Mouse (Mus musculus): ENCODE data around the gene Palm.

The Palm gene

DNA sequence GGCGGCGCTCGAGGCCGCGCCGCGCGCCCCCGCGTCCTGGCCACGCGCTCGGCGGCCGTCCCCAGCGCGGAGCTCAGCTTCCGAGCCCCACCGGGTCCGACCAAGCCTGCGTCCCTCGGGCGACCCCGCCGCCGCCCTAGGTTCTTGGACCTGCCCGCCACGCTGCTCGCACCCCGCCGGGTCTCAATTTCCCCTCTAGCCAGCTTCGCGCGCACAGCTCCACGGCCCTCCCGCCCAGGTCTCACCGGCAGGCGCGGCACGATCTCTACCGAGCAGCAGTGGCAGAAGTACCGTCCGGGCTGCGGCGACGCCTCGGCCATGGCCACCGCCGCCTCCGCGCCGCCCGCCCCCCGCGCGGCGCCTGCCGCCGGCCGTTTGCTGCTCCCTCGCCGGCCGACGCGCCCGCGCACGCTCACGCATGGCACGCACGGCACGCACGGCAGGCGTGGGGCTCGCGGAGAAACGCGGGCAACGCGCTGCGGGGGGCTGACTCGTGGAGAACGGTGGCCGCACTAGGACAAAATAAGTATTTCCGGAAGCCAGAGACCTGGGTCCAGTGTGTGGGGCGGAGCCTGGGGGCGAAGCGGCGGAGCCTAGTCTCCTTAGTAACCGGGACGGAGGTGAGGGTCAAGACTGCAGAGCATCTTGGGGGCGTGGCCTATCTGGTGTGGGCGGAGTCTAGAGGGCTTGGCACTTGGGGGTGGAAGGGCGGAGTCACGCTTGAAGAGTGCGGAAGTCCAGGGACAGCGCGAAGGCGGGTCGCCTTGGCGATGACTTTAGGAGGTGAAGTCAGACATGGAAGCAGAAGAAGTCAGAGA lies 26.7 kb upstream of the Palm start, which contains the start of gene Rnf126:
Gene Rnf126 (minus strand): TSS at position 445 of the 818 bp plus-strand sequence.
- peak; percentile 22; the same call in 1 of the 2 replicates for TF ChIP-seq GATA4 (IDR thresholded peaks at IDR 0.05; ENCODE audit: insufficient replicate concordance, low read length)

DNA sequence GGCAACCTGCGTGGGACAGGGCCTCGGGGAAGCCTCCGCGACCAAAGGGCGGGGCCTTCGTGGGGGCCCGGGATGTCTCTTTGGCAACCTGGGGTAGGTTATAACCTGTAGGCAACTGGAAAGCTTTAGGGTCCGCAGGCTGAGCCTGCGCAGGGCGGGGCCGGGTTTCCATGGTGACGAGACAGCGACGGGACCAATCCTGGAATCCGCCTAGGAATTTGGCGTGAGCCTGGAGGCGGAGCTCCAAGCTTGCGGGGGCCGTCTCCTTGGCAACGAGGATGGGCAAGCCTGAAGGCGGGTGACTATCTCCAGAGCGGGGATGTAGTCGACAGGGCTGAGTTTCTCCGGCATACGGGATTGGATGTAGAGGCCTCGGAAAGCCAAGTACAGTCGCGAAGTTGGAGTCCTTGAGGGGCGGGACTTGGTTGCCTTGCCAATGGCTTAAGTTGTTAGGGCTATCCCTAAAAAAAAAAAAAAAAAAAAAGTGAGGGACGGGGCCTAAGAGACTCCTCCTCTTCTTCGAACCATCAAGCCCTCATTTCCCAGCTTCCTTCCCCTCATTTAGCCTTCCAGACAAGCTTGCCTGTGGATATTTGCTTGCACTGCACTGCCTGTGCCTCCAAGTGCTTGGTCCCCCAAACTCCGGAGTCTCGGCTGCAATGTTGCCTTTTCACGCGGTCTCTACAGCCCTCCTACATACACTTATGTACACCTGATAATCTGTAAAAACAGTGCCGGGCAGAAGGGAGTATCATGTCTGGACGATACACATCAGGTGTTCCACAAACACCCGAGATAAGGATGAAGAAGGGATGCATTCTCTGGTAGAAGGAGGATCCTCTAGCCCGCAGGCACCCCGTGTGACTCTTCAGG lies 25.8 kb upstream of the Palm start:
- TF ChIP-seq GATA4 (IDR thresholded peaks at IDR 0.05; ENCODE audit: insufficient replicate concordance, low read length): no peak

DNA sequence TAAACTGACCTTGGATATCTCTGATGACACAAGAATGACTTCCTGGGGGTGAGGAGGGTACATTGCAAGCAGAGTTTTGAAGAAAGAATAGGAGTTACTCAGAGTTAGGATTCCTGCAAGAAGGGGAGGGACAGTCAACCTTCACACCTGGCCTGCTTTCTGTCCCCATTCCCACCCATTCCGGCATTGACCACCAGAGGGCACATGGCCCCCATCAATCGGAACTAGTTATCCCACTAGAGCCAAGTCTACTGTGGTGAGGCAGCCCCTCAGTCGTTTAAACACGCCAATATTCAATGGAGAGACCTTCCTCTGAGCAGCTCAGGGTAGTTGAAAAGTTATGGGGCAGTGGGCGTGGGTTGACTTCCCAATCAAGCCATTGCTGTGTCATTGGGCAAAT lies 25.0 kb upstream of the Palm start:
- TF ChIP-seq GATA4 (IDR thresholded peaks at IDR 0.05; ENCODE audit: insufficient replicate concordance, low read length): no peak

DNA sequence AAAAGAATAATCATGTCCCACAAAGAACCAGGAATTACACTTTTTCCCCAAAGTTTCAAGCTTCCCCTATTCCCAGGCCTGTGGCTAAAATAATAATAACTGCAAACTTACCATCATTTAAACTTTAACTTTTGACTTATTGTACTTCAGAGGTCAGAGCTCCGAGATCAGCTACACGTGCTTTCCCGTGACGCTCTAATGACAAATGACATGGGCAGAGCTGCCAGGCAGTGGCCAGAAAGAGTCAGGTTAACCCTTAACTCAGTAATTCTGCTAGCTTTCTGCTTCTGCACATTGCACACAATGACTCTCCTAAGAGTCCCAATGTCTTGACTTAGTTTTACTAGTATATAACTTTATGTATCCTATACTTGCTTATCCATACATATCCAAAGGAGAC lies 24.0 kb upstream of the Palm start:
- TF ChIP-seq GATA4 (IDR thresholded peaks at IDR 0.05; ENCODE audit: insufficient replicate concordance, low read length): no peak

DNA sequence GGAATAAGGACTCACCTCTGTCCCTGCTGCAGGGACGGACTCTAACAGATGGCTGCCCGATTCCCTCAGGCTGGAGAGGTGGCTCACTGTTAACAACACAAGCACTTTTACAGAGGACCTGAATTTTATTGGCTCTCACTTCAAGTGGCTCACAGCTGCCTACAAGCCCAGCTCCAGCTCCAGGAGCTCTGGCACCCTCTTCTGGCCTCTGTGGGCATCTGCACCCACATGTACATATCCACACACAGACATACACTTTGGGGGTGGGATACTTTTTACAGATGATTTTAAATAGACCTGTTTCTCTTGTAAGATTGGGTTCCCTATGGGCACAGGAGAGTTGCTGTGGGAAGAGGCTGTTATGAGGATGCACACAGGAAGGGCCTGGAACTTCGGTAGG lies 21.1 kb upstream of the Palm start:
- no peak for TF ChIP-seq GATA4 (IDR thresholded peaks at IDR 0.05; ENCODE audit: insufficient replicate concordance, low read length)

DNA sequence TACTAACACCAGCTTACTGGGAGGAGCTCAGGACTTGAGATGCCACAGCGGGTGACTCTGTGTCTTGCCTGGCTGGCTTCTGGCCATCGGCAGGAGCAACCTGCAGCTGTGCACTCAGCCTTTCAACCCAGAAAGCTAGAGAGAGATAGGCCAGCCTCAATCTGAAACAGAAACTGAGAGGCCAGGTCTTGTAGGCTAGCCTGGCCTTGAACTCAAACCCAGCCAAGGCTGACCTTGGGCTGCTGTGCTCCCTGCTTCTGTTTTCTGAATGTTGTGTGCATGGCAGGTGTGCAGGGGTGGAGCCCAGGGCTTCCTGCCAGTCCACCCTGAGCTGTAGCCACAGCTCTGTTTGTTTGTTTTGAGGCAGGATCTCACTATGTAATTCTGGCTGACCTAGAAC lies 20.2 kb upstream of the Palm start:
- TF ChIP-seq GATA4 (IDR thresholded peaks at IDR 0.05; ENCODE audit: insufficient replicate concordance, low read length): no peak

DNA sequence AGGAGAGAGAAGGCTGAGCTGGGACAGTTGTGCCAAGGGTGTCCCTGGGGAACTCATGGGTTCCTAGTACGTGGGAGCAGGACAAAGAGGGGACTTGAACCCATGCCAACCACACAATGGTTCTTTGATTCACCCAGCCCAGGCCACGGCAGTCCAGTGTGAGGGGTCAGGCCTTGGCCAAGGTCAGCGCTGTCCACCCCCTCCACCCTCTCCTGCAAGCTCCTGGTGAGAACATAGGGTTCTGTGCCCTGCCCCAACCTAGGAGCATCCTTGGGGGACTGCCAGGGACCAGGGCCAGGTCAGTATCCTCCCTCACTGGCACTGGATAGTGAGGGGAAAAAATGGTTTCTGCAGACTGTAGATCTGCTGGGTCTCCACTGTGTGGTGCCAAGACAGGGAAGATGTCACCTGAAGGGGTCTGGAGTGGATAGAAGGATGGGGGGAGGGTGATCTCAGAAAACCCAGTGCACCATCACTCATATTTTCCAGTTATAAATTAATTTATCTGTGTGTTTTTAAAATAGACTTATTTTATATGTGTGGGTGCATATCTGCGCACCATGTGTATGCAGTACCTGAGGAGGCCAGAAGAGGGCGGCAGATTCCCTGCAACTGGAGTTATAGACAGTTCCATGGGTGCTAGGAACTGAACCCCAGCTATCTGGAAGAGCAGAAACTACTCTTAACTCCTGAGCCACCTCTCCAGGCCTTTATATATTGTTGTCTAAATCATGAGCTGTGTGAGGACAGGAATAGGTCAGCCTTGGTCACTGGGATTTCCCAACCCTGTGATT lies 18.7 kb upstream of the Palm start:
- TF ChIP-seq GATA4 (IDR thresholded peaks at IDR 0.05; ENCODE audit: insufficient replicate concordance, low read length): no peak

DNA sequence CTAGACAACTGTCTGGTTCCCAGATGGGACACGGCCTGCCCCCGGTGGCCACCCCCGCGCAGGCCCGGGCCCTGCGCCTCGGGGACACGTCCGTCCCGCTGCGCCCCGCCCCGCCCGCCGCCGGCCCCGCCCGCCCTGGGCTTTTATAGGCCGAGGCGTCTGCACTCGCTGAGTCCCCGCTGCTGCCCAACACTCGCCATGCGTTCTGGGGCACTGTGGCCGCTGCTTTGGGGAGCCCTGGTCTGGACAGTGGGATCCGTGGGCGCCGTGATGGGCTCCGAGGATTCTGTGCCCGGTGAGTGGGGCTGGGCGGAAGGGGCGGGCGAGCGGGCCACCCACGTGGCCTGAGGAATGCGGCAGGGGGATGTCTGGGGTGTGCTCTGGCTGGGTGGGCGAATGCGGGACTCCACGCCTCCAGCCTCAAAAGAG lies 16.3 kb upstream of the Palm start, which contains the start of gene Fstl3:
Gene Fstl3 (plus strand): TSS at position 170 of the 429 bp plus-strand sequence.
- TF ChIP-seq GATA4 (IDR thresholded peaks at IDR 0.05; ENCODE audit: insufficient replicate concordance, low read length): no peak

DNA sequence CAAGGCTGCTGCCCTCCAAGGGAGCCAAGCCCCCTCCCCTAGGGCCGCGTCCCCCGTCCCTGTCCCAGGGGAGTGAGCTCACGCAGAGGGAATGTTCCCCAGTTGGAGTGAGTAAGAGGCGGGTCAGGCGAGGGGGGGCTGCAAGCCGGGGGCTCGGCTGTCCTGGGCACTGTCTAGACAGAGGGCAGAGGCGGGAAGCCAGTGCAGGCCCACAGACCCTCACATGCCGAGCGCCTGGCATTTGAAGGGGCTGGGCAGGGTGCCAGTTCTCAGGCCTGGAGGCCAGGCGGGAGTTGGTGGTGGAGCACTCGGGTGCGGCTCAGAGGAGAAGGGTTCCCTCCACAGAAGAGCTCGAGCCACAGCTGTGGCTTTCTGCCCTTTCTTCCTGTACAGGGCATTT lies 15.4 kb upstream of the Palm start:
- no peak for TF ChIP-seq GATA4 (IDR thresholded peaks at IDR 0.05; ENCODE audit: insufficient replicate concordance, low read length)

DNA sequence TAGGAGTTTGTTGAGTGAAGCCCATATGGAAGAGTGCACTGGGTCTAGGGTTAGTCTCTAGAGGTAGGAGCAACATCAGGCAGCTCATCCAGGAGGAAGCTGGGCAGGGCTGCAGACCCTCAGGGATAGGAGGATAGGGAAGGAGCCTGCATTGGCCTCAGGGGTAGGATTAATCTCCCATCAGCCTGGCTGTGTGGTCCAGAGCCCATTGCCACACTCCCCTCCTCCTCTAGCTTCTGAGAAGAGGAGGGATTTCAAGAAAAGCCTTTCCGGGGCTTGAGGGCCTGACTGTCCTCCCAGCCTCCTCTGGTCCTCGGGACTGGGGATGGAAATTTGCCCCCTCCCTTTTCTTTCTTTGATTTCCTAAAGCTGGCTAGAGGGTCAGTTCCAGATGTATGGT lies 14.2 kb upstream of the Palm start:
- no peak for TF ChIP-seq GATA4 (IDR thresholded peaks at IDR 0.05; ENCODE audit: insufficient replicate concordance, low read length)

DNA sequence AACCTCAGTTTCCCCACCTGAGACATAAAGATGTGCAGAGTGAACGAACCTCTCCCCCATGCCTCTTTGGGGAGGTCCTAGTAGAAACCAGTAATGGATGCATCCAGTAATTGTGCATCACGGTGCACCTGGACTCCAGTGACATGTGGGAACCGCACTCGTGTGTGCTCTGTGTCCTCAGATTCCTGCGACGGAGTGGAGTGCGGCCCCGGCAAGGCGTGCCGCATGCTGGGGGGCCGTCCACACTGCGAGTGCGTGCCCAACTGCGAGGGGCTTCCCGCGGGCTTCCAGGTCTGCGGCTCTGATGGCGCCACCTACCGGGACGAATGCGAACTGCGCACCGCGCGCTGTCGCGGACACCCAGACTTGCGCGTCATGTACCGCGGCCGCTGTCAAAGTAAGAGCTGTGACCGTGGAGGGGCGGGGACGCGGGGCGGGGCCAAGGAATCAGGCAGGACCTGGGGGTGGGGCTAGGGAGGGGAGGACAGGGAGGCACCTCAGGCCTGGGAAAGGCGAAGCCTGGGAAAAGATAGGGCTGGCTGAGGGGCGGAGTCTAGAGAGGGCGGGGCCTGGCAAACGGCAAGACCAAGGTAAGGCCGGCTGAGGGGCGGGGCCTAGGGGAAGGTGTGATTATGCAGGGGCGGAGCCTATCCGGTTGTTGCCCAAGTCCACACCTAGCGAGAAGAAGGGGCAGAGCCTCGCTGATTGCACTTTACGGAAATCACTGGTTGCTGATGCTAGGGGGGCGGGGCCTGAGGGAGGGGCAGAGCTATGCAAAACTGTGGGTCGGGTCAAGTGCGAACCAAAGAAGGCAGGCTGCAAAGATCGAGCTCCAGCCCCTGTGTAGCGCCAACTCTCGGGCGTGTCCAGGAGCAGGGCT lies 13.3 kb upstream of the Palm start:
- no peak; the same call in 1 of the 2 replicates for TF ChIP-seq GATA4 (IDR thresholded peaks at IDR 0.05; ENCODE audit: insufficient replicate concordance, low read length)

DNA sequence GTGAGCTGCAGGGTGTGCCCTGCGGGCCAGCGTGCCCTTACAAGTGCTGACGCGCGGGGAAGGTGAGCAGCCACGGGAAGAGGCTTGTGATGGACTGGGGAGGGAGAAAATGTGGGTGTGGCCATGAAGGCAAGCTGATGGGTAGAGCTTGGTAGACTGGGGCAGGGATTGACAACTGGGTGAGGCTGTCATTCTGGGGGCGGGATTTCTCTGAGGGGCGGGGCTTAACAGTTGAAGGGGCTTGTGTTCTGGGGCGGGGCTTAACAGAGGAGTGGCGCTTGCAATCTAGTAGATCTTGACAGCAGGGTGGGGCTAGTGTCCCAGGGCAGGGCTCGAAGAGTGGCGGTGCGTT lies 12.7 kb upstream of the Palm start:
- TF ChIP-seq GATA4 (IDR thresholded peaks at IDR 0.05; ENCODE audit: insufficient replicate concordance, low read length): no peak; the same call in 1 of the 2 replicates

DNA sequence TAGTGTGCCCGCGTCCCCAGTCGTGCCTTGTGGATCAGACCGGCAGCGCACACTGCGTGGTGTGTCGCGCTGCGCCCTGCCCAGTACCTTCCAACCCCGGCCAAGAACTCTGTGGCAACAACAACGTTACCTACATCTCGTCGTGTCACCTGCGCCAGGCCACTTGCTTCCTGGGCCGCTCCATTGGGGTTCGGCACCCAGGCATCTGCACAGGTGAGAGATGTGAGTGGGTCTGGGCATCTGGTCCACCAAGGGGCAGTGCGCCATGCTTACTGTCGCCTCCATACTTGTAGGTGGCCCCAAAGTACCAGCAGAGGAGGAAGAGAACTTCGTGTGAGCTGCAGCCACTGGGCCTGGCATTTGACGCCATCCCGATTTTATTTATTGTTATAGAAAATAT lies 12.2 kb upstream of the Palm start:
- no peak for TF ChIP-seq GATA4 (IDR thresholded peaks at IDR 0.05; ENCODE audit: insufficient replicate concordance, low read length)

DNA sequence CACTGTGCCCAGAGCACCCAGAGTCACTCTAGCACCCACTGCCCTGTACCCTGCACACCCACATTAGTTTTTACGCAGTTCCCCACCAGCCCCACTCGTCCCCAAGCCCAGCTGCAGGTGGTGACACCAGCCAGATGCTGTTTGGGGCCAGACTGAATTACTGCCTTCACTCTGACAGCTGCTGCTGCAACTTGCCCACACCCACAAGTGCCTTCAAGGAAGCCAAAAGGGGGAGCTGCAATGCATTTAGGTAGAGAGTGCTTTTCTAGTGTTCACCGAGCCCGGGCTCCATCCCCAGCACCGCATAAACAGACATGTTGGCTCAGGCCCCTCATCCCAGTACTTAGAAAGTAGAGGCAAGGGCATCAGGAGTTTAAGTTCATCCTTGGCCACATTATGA lies 11.4 kb upstream of the Palm start:
- no peak for TF ChIP-seq GATA4 (IDR thresholded peaks at IDR 0.05; ENCODE audit: insufficient replicate concordance, low read length)

All from liver, adult (tissue).